Mouse (Mus musculus) cortical plate, adult 2 months (tissue): Measurements from ENCODE around the gene 4931422A03Rik.

ENCODE experiments used
- CTCF ChIP-seq: fragments of 200-500 bp; IDR thresholded peaks from 2 replicates; pipeline ENCODE4 v1.5.1; 2011; ENCODE audit warnings: mild to moderate bottlenecking, control low read depth, low read length; ENCODE audit not compliant: insufficient read depth; ENCODE audit errors: extremely low read depth
- POLR2A ChIP-seq: fragments of 200-500 bp; IDR thresholded peaks from 2 replicates; pipeline ENCODE4 v1.6.1; 2011; ENCODE audit warnings: mild to moderate bottlenecking, low read length, control low read depth; ENCODE audit not compliant: insufficient read depth; ENCODE audit errors: extremely low read depth

DNA sequence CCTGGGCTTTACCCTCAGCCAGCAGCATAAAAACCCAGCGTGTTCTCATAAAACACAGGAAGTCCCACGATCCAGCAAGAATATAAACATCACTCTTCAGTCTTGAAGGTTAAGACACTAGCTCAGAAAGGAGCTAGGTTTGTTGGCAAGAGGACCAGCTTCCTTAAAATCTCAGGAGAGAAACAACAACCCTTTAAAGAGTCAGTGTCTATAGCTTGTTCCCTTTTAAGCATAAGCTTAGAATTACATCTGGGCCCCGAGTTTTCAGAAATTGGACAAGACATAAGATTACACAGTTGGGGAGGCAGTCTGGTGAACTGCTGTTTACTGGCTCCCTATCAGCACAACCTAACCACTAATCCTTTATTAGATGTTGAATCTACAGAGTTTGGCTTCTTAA is 56.3 kb downstream of the 4931422A03Rik start:
- no peak for TF ChIP-seq CTCF
- no peak for TF ChIP-seq POLR2A
